Mouse (Mus musculus) liver, embryonic 14.5 days (tissue): ENCODE data around the gene Prss45. TPM values are rescaled to one million over a fixed set of nuclear protein-coding genes. Genes with fewer than 3 reads are reported as not detected.

Source experiments
- ATAC-seq: fragments of 200-750 bp; cut with Nextera tagmentation; 2 replicates; pipeline ENCODE4 v1.8.0; 2017; ENCODE audit warnings: moderate number of reproducible peaks, mild to moderate bottlenecking, moderate library complexity; ENCODE audit not compliant: insufficient read depth
- DNase-seq, 3 experiments: peaks; one replicate each; pipeline ENCODE4 v3.0.0-alpha.2; 2012 to 2013; ENCODE audit warnings: low read depth in 3 of 3, low spot score in 3 of 3
- H3K27ac ChIP-seq: fragments of 300-500 bp; sonication (generic); 2 replicates; pipeline ENCODE4 v1.5.1; 2014; ENCODE audit warnings: moderate library complexity, mild to moderate bottlenecking, control low read depth, inconsistent platforms
- H3K27me3 ChIP-seq: fragments of 300-500 bp; sonication (generic); 2 replicates; pipeline ENCODE4 v1.6.1; 2014; ENCODE audit warnings: mild to moderate bottlenecking, low read length, moderate library complexity; ENCODE audit not compliant: control insufficient read depth, insufficient read depth
- H3K36me3 ChIP-seq: fragments of 300-500 bp; sonication (generic); replicated peaks from 2 replicates; pipeline ENCODE4 v1.6.1; 2014; ENCODE audit warnings: low read depth; ENCODE audit not compliant: control insufficient read depth, insufficient read depth
- H3K4me1 ChIP-seq, 2 experiments: fragments of 200-500 bp in 1 of 2; fragments of 300-500 bp in 1 of 2; sonication (generic) in 1 of 2; replicated peaks; 2 replicates each; pipeline ENCODE4 v1.6.1; 2012 to 2014; ENCODE audit warnings: antibody characterized with exemption in 1 of 2, inconsistent platforms in 1 of 2, low read length in 1 of 2; ENCODE audit not compliant: control insufficient read depth in 2 of 2, insufficient read depth in 2 of 2
- H3K4me2 ChIP-seq: fragments of 300-500 bp; sonication (generic); 2 replicates; pipeline ENCODE4 v1.6.1; 2014; ENCODE audit warnings: low read depth, mild to moderate bottlenecking, control low read depth, moderate library complexity
- H3K4me3 ChIP-seq, 2 experiments: fragments of 200-500 bp in 1 of 2; fragments of 300-500 bp in 1 of 2; sonication (generic) in 1 of 2; 2 replicates each; pipeline ENCODE4 v1.5.1; 2012 to 2014; ENCODE audit warnings: low read depth in 2 of 2, low read length in 2 of 2, mild to moderate bottlenecking in 2 of 2, control low read depth in 1 of 2, inconsistent platforms in 1 of 2, moderate library complexity in 1 of 2; ENCODE audit not compliant: insufficient read depth in 1 of 2
- H3K9ac ChIP-seq: fragments of 300-500 bp; sonication (generic); replicated peaks from 2 replicates; pipeline ENCODE4 v1.6.1; 2014; ENCODE audit warnings: mild to moderate bottlenecking, control low read depth, moderate library complexity
- H3K9me3 ChIP-seq: fragments of 300-500 bp; sonication (generic); 2 replicates; pipeline ENCODE4 v1.6.1; 2016; ENCODE audit warnings: low read length, mixed read lengths; ENCODE audit not compliant: control insufficient read depth
- CTCF ChIP-seq: IDR thresholded peaks from 2 replicates; pipeline ENCODE4 v1.5.1; 2016; ENCODE audit warnings: antibody characterized with exemption, low read depth, control low read depth
- EP300 ChIP-seq: IDR thresholded peaks from 2 replicates; pipeline ENCODE4 v1.6.1; 2016; ENCODE audit warnings: antibody characterized with exemption, low read depth
- WGBS: fragments of 180-500 bp; shearing (Covaris S2); extraction: QIAGEN DNeasy Blood & Tissue Kit; methylation state at CpG from one replicate; pipeline ENCODE4 v1.1.7; 2014; ENCODE audit not compliant: insufficient replicate concordance; 5-methylcytosine and 5-hydroxymethylcytosine counted together
- polyA plus RNA-seq, 2 experiments: library from polyadenylated mRNA; depleted of rRNA in 1 of 2; stranded (reverse) in 1 of 2; unstranded in 1 of 2; fragments of >200 nt; fragmentation: Nextera tagmentation in 1 of 2; extraction: Ambion mirVana in 1 of 2; gene quantifications; 2 replicates each; pipeline versions ENCODE4 v1.2.1 to v1.2.3; 2012 to 2014

The Prss45 gene
- polyA plus RNA-seq, 2 experiments: not detected

GRCm38 (mm10) chr9:110821436-110821835, 13.0 kb upstream of the Prss45 start:
- Histone ChIP-seq H3K4me2 (no peak overlapping the region), H3K27ac (no peak overlapping the region), H3K36me3 (no peaks in the 10 kb centered on the region), H3K9ac (no peak overlapping the region), H3K4me3 (no peak overlapping the region), H3K27me3 (no peaks in the 10 kb centered on the region), H3K9me3 (no peaks in the 10 kb centered on the region), H3K4me1 (peaks cover 0 to 3% of the 10 kb centered on the region in 2 experiments; a peak in 1 of 4 replicates)
- no peak for ATAC-seq
- WGBS: 56% methylated on average over 7 of the region's 7 CpGs
- no peak for DNase-seq
- TF ChIP-seq CTCF (no peak), EP300 (no peak)

GRCm38 (mm10) chr9:110825426-110825825, 9.0 kb upstream of the Prss45 start:
- 47% methylated on average over 4 of the region's 4 CpGs for WGBS
- Histone ChIP-seq H3K4me2 (no peak overlapping the region), H3K4me1 (peaks cover 0 to 3% of the 10 kb centered on the region in 2 experiments; a peak in 1 of 4 replicates), H3K27ac (no peak overlapping the region), H3K4me3 (no peak overlapping the region), H3K36me3 (no peaks in the 10 kb centered on the region), H3K27me3 (no peaks in the 10 kb centered on the region), H3K9ac (no peak overlapping the region), H3K9me3 (no peaks in the 10 kb centered on the region)
- ATAC-seq (no peak), DNase-seq (no peak)
- TF ChIP-seq EP300: no peak
- TF ChIP-seq CTCF: no peak

GRCm38 (mm10) chr9:110825832-110826231, 8.6 kb upstream of the Prss45 start:
- Histone ChIP-seq H3K9me3 (no peaks in the 10 kb centered on the region), H3K9ac (no peak overlapping the region), H3K36me3 (no peaks in the 10 kb centered on the region), H3K4me2 (no peak overlapping the region), H3K27ac (no peak overlapping the region), H3K27me3 (no peaks in the 10 kb centered on the region), H3K4me3 (no peak overlapping the region), H3K4me1 (peaks cover 0 to 3% of the 10 kb centered on the region in 2 experiments; a peak in 1 of 4 replicates)
- WGBS: 23% methylated on average over 7 of the region's 7 CpGs
- no peak for TF ChIP-seq CTCF
- TF ChIP-seq EP300: no peak
- no peak for ATAC-seq
- no peak for DNase-seq

- TF ChIP-seq EP300: no peak
- TF ChIP-seq CTCF: no peak
- H3K27ac ChIP-seq: no peak within 1 kb of the TSS
- no peak within 1 kb of the TSS for H3K4me2 ChIP-seq
- H3K4me1 ChIP-seq: peaks cover 0 to 3% of the 10 kb centered on the region in 2 experiments; a peak in 1 of 4 replicates
- H3K9ac ChIP-seq: no peak within 1 kb of the TSS
- H3K27me3 ChIP-seq: no peaks in the 10 kb centered on the region
- no peaks in the 10 kb centered on the region for H3K9me3 ChIP-seq
- DNase-seq (no peak), ATAC-seq (no peak)
- no peak within 1 kb of the TSS for H3K4me3 ChIP-seq
- 49% methylated on average over 3 of the region's 3 CpGs for WGBS
- no peaks in the 10 kb centered on the region for H3K36me3 ChIP-seq
Measured at GRCm38 (mm10) chr9:110826390-110826789, 8.0 kb upstream of the Prss45 start, which contains the start of gene Prss43. Gene Prss43, plus strand, starts transcription at chr9:110826690.

- Histone ChIP-seq H3K4me1 (no peaks in the 10 kb centered on the region), H3K27ac (no peak overlapping the region), H3K4me2 (no peak overlapping the region), H3K36me3 (no peaks in the 10 kb centered on the region), H3K9ac (no peak overlapping the region), H3K27me3 (no peaks in the 10 kb centered on the region), H3K9me3 (no peaks in the 10 kb centered on the region), H3K4me3 (no peak overlapping the region)
- DNase-seq: no peak
- no peak for TF ChIP-seq EP300
- no peak for ATAC-seq
- WGBS: 67% methylated on average over 5 of the region's 5 CpGs
Measured at GRCm38 (mm10) chr9:110833021-110833420, 1.4 kb upstream of the Prss45 start.
